In the genomic region with DNA sequence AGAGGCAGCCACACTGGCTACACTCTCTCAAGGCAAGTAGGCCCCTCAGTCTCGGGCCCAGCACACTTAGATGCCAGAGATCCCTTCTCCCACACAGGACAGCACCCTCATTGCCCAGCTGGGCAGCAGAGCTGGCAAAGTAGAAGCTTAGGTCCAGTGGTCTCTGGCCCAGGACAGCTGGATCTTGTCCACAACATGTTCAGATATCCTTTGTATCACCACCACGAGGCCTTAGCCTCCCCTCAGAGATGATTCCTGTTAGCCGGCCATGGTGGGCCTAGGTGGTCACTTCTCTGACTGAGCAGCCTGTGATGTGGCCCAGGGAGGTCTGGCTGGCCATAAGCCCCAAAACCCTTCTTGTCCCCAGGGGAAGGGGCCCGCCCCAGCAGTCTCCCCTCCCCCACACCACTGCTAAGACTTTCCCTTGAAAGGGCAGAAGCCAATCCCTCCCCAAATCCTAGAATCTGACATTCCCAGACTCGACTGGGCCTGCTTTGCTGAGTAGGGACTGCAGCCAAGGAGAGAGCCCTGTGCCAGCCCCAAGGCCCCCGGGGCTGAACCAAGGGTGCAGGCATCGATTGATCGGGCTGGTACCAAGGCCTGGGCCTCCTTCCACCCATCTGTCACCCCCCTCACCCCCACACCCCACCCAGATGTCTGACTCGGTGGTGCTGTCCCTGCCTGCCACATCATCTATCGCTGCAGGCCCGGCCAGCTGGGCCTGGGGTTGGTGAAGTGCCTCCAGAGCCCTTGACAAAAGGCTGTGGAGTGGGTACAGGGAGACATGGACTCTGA, we compare ENCODE assay signal across 7 mouse cellular contexts. TPM values are rescaled to one million over a fixed set of nuclear protein-coding genes. Genes with fewer than 3 reads are reported as not detected.
DNase-seq lines count a peak whose midpoint lies in the region; ATAC-seq lines count a peak whose summit lies in the region.

No protein-coding gene starts in this region.

- no peak overlapping the region for H3K4me3 ChIP-seq in embryonic facial prominence, embryonic 12.5 days
- no peak overlapping the region for H3K4me3 ChIP-seq in hindbrain, embryonic 12.5 days
- H3K4me3 ChIP-seq in neural tube, embryonic 14.5 days (ENCODE audit: low read depth, low read length) = no peak overlapping the region

- no peak overlapping the region for H3K4me2 ChIP-seq in embryonic facial prominence, embryonic 12.5 days (replicated peaks)
- peak overlapping the region; percentile 8; the same call in 1 of the 2 replicates for H3K4me2 ChIP-seq in hindbrain, embryonic 12.5 days (replicated peaks)
- H3K4me2 ChIP-seq in neural tube, embryonic 14.5 days (ENCODE audit: low read depth, low read length) = no peak overlapping the region; the same call in 1 of the 2 replicates

- peaks cover 43% of the 10 kb centered on the region for H3K4me1 ChIP-seq in embryonic facial prominence, embryonic 12.5 days
- H3K4me1 ChIP-seq in hindbrain, embryonic 12.5 days = peaks cover 50% of the 10 kb centered on the region
- peaks cover 6% of the 10 kb centered on the region; the same call in 1 of the 2 replicates for H3K4me1 ChIP-seq in neural tube, embryonic 14.5 days (ENCODE audit: control insufficient read depth, insufficient read depth, low read length)

- H3K27me3 ChIP-seq in embryonic facial prominence, embryonic 12.5 days = peaks cover 2% of the 10 kb centered on the region; the same call in 1 of the 2 replicates
- peaks cover 11% of the 10 kb centered on the region; the same call in 1 of the 2 replicates for H3K27me3 ChIP-seq in hindbrain, embryonic 12.5 days
- no peaks in the 10 kb centered on the region for H3K27me3 ChIP-seq in neural tube, embryonic 14.5 days (ENCODE audit: control insufficient read depth, insufficient read depth, low read length)

- H3K36me3 ChIP-seq in embryonic facial prominence, embryonic 12.5 days = no peaks in the 10 kb centered on the region
- H3K36me3 ChIP-seq in hindbrain, embryonic 12.5 days = no peaks in the 10 kb centered on the region
- no peaks in the 10 kb centered on the region for H3K36me3 ChIP-seq in neural tube, embryonic 14.5 days (ENCODE audit: control insufficient read depth, insufficient read depth, low read length)

- no peaks in the 10 kb centered on the region for H3K9me3 ChIP-seq in embryonic facial prominence, embryonic 12.5 days
- H3K9me3 ChIP-seq in hindbrain, embryonic 12.5 days (replicated peaks) = no peaks in the 10 kb centered on the region
- H3K9me3 ChIP-seq in neural tube, embryonic 14.5 days (ENCODE audit: control insufficient read depth, low read length) = no peaks in the 10 kb centered on the region

- DNase-seq in layer of hippocampus, adult 9-11 months = peak; percentile 86
- DNase-seq in layer of hippocampus, postnatal 25 days (ENCODE audit: extremely low spot score in 1 of 2, low spot score in 1 of 2) = no peak
- DNase-seq in urinary bladder, postnatal 25 days (ENCODE audit: low spot score) = no peak
- DNase-seq in right cerebral cortex, postnatal 4 days = no peak

- no peak overlapping the region for H3K9ac ChIP-seq in embryonic facial prominence, embryonic 12.5 days
- H3K9ac ChIP-seq in hindbrain, embryonic 12.5 days = peak overlapping the region; percentile 44; the same call in 1 of the 2 replicates
- H3K9ac ChIP-seq in neural tube, embryonic 14.5 days (replicated peaks; ENCODE audit: low read depth, low read length) = no peak overlapping the region

- peak overlapping the region; percentile 46; the same call in 1 of the 2 replicates for H3K27ac ChIP-seq in embryonic facial prominence, embryonic 12.5 days
- H3K27ac ChIP-seq in hindbrain, embryonic 12.5 days = peak overlapping the region; percentile 85
- H3K27ac ChIP-seq in neural tube, embryonic 14.5 days (ENCODE audit: low read depth, low read length) = peak overlapping the region; percentile 48; the same call in 1 of the 2 replicates

- ATAC-seq in embryonic facial prominence, embryonic 12.5 days (ENCODE audit: insufficient number of reproducible peaks, insufficient read depth, low FRiP score, low TSS enrichment) = no peak
- ATAC-seq in hindbrain, embryonic 12.5 days (ENCODE audit: low FRiP score) = no peak
- ATAC-seq in neural tube, embryonic 14.5 days (ENCODE audit: low read depth) = no peak

- WGBS in embryonic facial prominence, embryonic 12.5 days = 45% methylated on average over 11 of the region's 11 CpGs
- WGBS in hindbrain, embryonic 12.5 days = 40% methylated on average over 11 of the region's 11 CpGs
- WGBS in neural tube, embryonic 14.5 days = 26% methylated on average over 11 of the region's 11 CpGs

RNA-seq across cellular contexts. Expression of gene Ppp1r14a, which starts 1.8 kb away (rescaled TPM):
- 10 to 100 TPM; 28.5 to 30.7 TPM for total RNA-seq in layer of hippocampus, postnatal 25 days (2021)
- polyA plus RNA-seq in embryonic facial prominence, embryonic 12.5 days (2016; fragmentation: Nextera tagmentation; extraction: Ambion mirVana) = 17.1 and 19.6 TPM in 2 replicates
- 20.8 and 22.4 TPM in 2 replicates for polyA plus RNA-seq in hindbrain, embryonic 12.5 days (2016; fragmentation: Nextera tagmentation; extraction: Ambion mirVana)
- polyA plus RNA-seq in neural tube, embryonic 14.5 days (2014; fragmentation: Nextera tagmentation; extraction: Ambion mirVana) = 1.8 and 3.6 TPM in 2 replicates

RNA-seq across cellular contexts. Expression of gene Spint2, which starts 9.2 kb away (rescaled TPM):
- total RNA-seq in layer of hippocampus, postnatal 25 days (2021) = 10 to 100 TPM; 17.6 to 19.2 TPM
- polyA plus RNA-seq in embryonic facial prominence, embryonic 12.5 days (2016; fragmentation: Nextera tagmentation; extraction: Ambion mirVana) = 94.0 and 104 TPM in 2 replicates
- polyA plus RNA-seq in hindbrain, embryonic 12.5 days (2016; fragmentation: Nextera tagmentation; extraction: Ambion mirVana) = 42.6 and 63.3 TPM in 2 replicates
- polyA plus RNA-seq in neural tube, embryonic 14.5 days (2014; fragmentation: Nextera tagmentation; extraction: Ambion mirVana) = 46.9 and 62.4 TPM in 2 replicates

RNA-seq across cellular contexts. Expression of gene Dpf1, which starts 12.9 kb away (rescaled TPM):
- total RNA-seq in layer of hippocampus, postnatal 25 days (2021) = 100 to 1,000 TPM; 100 to 111 TPM
- polyA plus RNA-seq in embryonic facial prominence, embryonic 12.5 days (2016; fragmentation: Nextera tagmentation; extraction: Ambion mirVana) = 25.7 and 27.9 TPM in 2 replicates
- 102 and 110 TPM in 2 replicates for polyA plus RNA-seq in hindbrain, embryonic 12.5 days (2016; fragmentation: Nextera tagmentation; extraction: Ambion mirVana)
- 190 and 228 TPM in 2 replicates for polyA plus RNA-seq in neural tube, embryonic 14.5 days (2014; fragmentation: Nextera tagmentation; extraction: Ambion mirVana)

RNA-seq across cellular contexts. Expression of gene 2200002D01Rik, which starts 42.6 kb away (rescaled TPM):
- under 1 TPM in 1 of 2 experiments, not detected in 1; 0.37 TPM for total RNA-seq in layer of hippocampus, postnatal 25 days (2021)
- 1.9 and 2.6 TPM in 2 replicates for polyA plus RNA-seq in embryonic facial prominence, embryonic 12.5 days (2016; fragmentation: Nextera tagmentation; extraction: Ambion mirVana)
- 1.8 and 2.4 TPM in 2 replicates for polyA plus RNA-seq in hindbrain, embryonic 12.5 days (2016; fragmentation: Nextera tagmentation; extraction: Ambion mirVana)
- 0.50 and 0.75 TPM in 2 replicates for polyA plus RNA-seq in neural tube, embryonic 14.5 days (2014; fragmentation: Nextera tagmentation; extraction: Ambion mirVana)

RNA-seq across cellular contexts. Expression of gene Yif1b, which starts 52.8 kb away (rescaled TPM):
- total RNA-seq in layer of hippocampus, postnatal 25 days (2021) = 10 to 100 TPM; 43.7 to 50.2 TPM
- polyA plus RNA-seq in embryonic facial prominence, embryonic 12.5 days (2016; fragmentation: Nextera tagmentation; extraction: Ambion mirVana) = 100 and 104 TPM in 2 replicates
- 81.9 and 83.4 TPM in 2 replicates for polyA plus RNA-seq in hindbrain, embryonic 12.5 days (2016; fragmentation: Nextera tagmentation; extraction: Ambion mirVana)
- polyA plus RNA-seq in neural tube, embryonic 14.5 days (2014; fragmentation: Nextera tagmentation; extraction: Ambion mirVana) = 95.3 and 104 TPM in 2 replicates
